16 mouse cellular contexts compared by ENCODE assay signal in genomic region chr2:73268281-73268680, GRCm38 (mm10). TPM values are rescaled to one million over a fixed set of nuclear protein-coding genes. Genes with fewer than 3 reads are reported as not detected.
DNase-seq lines count a peak whose midpoint lies in the region; ATAC-seq and TF ChIP-seq lines count a peak whose summit lies in the region.
"Had no signal": no experiment of that assay in that cellular context is flagged by ENCODE, and none has a peak within 500 bp of the region (broad histone marks: within the 10 kb centered on the region; RNA-seq: fewer than 3 reads in every experiment).

No protein-coding gene starts in this region.

- peaks cover 14% of the 10 kb centered on the region for H3K4me1 ChIP-seq in forebrain, embryonic 14.5 days (ENCODE audit: control insufficient read depth, insufficient read depth, low read length)
- peaks cover 13% of the 10 kb centered on the region; the same call in 1 of the 2 replicates for H3K4me1 ChIP-seq in midbrain, embryonic 14.5 days (ENCODE audit: control insufficient read depth, insufficient read depth, low read length)

- H3K9ac ChIP-seq in forebrain, embryonic 14.5 days (ENCODE audit: low read length) = no peak overlapping the region
- no peak overlapping the region for H3K9ac ChIP-seq in midbrain, embryonic 14.5 days (replicated peaks; ENCODE audit: low read length)

- H3K4me3 ChIP-seq in forebrain, embryonic 14.5 days (ENCODE audit: low read depth, low read length) = peak overlapping the region; percentile 13; the same call in 1 of the 2 replicates
- no peak overlapping the region for H3K4me3 ChIP-seq in midbrain, embryonic 14.5 days (replicated peaks; ENCODE audit: low read depth, low read length)
- H3K4me3 ChIP-seq in left cerebral cortex, adult 2 months = no peak overlapping the region

- H3K27ac ChIP-seq in forebrain, embryonic 14.5 days (ENCODE audit: low read depth, low read length) = peak overlapping the region; percentile 63; the same call in 1 of the 2 replicates
- H3K27ac ChIP-seq in midbrain, embryonic 14.5 days (replicated peaks; ENCODE audit: low read depth, low read length) = no peak overlapping the region
- no peak overlapping the region for H3K27ac ChIP-seq in left cerebral cortex, adult 2 months
- H3K27ac ChIP-seq: hindbrain, postnatal 0 days had no signal

- H3K4me2 ChIP-seq in forebrain, embryonic 14.5 days (ENCODE audit: low read length) = peak overlapping the region; percentile 29
- H3K4me2 ChIP-seq in midbrain, embryonic 14.5 days (ENCODE audit: low read length) = no peak overlapping the region

- H3K9me3 ChIP-seq in forebrain, embryonic 14.5 days (replicated peaks; ENCODE audit: control insufficient read depth, low read length) = no peaks in the 10 kb centered on the region
- no peaks in the 10 kb centered on the region for H3K9me3 ChIP-seq in midbrain, embryonic 14.5 days (ENCODE audit: control insufficient read depth, low read length)

- peaks cover 3% of the 10 kb centered on the region; the same call in 1 of the 2 replicates for H3K36me3 ChIP-seq in forebrain, embryonic 14.5 days (ENCODE audit: control insufficient read depth, insufficient read depth, low read length)
- H3K36me3 ChIP-seq in midbrain, embryonic 14.5 days (ENCODE audit: control insufficient read depth, insufficient read depth, low read length) = no peaks in the 10 kb centered on the region

- H3K27me3 ChIP-seq in forebrain, embryonic 14.5 days (replicated peaks; ENCODE audit: control insufficient read depth, insufficient read depth, low read length) = peaks cover 63% of the 10 kb centered on the region
- H3K27me3 ChIP-seq in midbrain, embryonic 14.5 days (ENCODE audit: control insufficient read depth, insufficient read depth, low read length) = peaks cover 91% of the 10 kb centered on the region

- ATAC-seq in forebrain, embryonic 14.5 days = no peak
- ATAC-seq in midbrain, embryonic 14.5 days (ENCODE audit: low FRiP score, low TSS enrichment) = no peak
- ATAC-seq: hindbrain, postnatal 0 days had no signal

- no peak for TF ChIP-seq CTCF in brain, embryonic 14.5 days (IDR thresholded peaks at IDR 0.05; ENCODE audit: borderline replicate concordance, extremely low read depth, insufficient read depth, insufficient read length)
- no peak for TF ChIP-seq CTCF in left cerebral cortex, adult 2 months (IDR thresholded peaks at IDR 0.05)

- WGBS in forebrain, embryonic 14.5 days = 2% methylated on average over 12 of the region's 12 CpGs
- WGBS in midbrain, embryonic 14.5 days = 2% methylated on average over 12 of the region's 12 CpGs

- TF ChIP-seq POLR2A in brain, embryonic 14.5 days (IDR thresholded peaks at IDR 0.05; ENCODE audit: borderline replicate concordance, extremely low read depth, insufficient read depth, insufficient read length, poor library complexity, severe bottlenecking) = no peak

- peak; percentile 70 for DNase-seq in brain, embryonic 14.5 days (ENCODE audit: low read depth)
- DNase-seq in embryo, embryonic 10.5 days (ENCODE audit: low spot score) = peak; percentile 59
- DNase-seq in forebrain, embryonic 14.5 days (ENCODE audit: low spot score) = peak; percentile 52
- DNase-seq in midbrain, embryonic 14.5 days = peak; percentile 51
- no peak for DNase-seq in gastrocnemius, postnatal 14 days
- no peak for DNase-seq in lung, postnatal 36 days
- no peak for DNase-seq in left cerebral cortex, adult 2 months (ENCODE audit: extremely low spot score in 1 of 2, low spot score in 2 of 2)
- DNase-seq: adrenal gland, postnatal 10 days; heart, adult 11 months had no signal

- intact Hi-C loops in gastrocnemius, postnatal 14 days (cut with DNase I; ENCODE audit: low total_unique reads) = no loop called here
- intact Hi-C loops in left cerebral cortex, adult 2 months (cut with DNase I) = no loop called here

RNA-seq across cellular contexts. Expression of gene Sp9, which starts 3.4 kb away (rescaled TPM):
- polyA plus RNA-seq in brain, embryonic 14.5 days (2012; rRNA removed) = 14.6 and 16.9 TPM in 2 replicates
- polyA plus RNA-seq in forebrain, embryonic 14.5 days (2014; fragmentation: Nextera tagmentation; extraction: Ambion mirVana) = 10.9 and 12.2 TPM in 2 replicates
- polyA plus RNA-seq in midbrain, embryonic 14.5 days (2014; fragmentation: Nextera tagmentation; extraction: Ambion mirVana) = 2.2 and 2.8 TPM in 2 replicates
- not detected for total RNA-seq in gastrocnemius, postnatal 14 days (2021)
- total RNA-seq in left cerebral cortex, adult 2 months (2021) = 1 to 10 TPM; 2.7 to 4.0 TPM
- total RNA-seq: adrenal gland, postnatal 10 days; monocyte, adult 5-6 weeks had no signal
- polyA plus RNA-seq: heart, embryonic 16.5 days; kidney, embryonic 16.5 days; liver, embryonic 16.5 days; spleen, adult 2 months; urinary bladder, adult 2 months had no signal

RNA-seq across cellular contexts. Expression of gene Scrn3, which starts 44.1 kb away (rescaled TPM):
- polyA plus RNA-seq in brain, embryonic 14.5 days (2012; rRNA removed) = 6.4 and 6.8 TPM in 2 replicates
- polyA plus RNA-seq in forebrain, embryonic 14.5 days (2014; fragmentation: Nextera tagmentation; extraction: Ambion mirVana) = 6.2 and 7.2 TPM in 2 replicates
- 4.2 and 7.9 TPM in 2 replicates for polyA plus RNA-seq in midbrain, embryonic 14.5 days (2014; fragmentation: Nextera tagmentation; extraction: Ambion mirVana)
- total RNA-seq in gastrocnemius, postnatal 14 days (2021) = 10 to 100 TPM; 26.8 to 28.6 TPM
- total RNA-seq in left cerebral cortex, adult 2 months (2021) = 10 to 100 TPM; 17.8 to 19.5 TPM

RNA-seq across cellular contexts. Expression of gene Cir1, which starts 44.2 kb away (rescaled TPM):
- polyA plus RNA-seq in brain, embryonic 14.5 days (2012; rRNA removed) = 20.5 and 21.3 TPM in 2 replicates
- 23.4 and 25.9 TPM in 2 replicates for polyA plus RNA-seq in forebrain, embryonic 14.5 days (2014; fragmentation: Nextera tagmentation; extraction: Ambion mirVana)
- 26.4 and 30.1 TPM in 2 replicates for polyA plus RNA-seq in midbrain, embryonic 14.5 days (2014; fragmentation: Nextera tagmentation; extraction: Ambion mirVana)
- 10 to 100 TPM; 12.4 to 13.8 TPM for total RNA-seq in gastrocnemius, postnatal 14 days (2021)
- total RNA-seq in left cerebral cortex, adult 2 months (2021) = 10 to 100 TPM; 26.3 to 27.1 TPM

RNA-seq across cellular contexts. Expression of gene Ola1, which starts 49.6 kb away (rescaled TPM):
- polyA plus RNA-seq in brain, embryonic 14.5 days (2012; rRNA removed) = 36.7 and 43.9 TPM in 2 replicates
- polyA plus RNA-seq in forebrain, embryonic 14.5 days (2014; fragmentation: Nextera tagmentation; extraction: Ambion mirVana) = 80.9 and 92.9 TPM in 2 replicates
- 85.3 and 91.9 TPM in 2 replicates for polyA plus RNA-seq in midbrain, embryonic 14.5 days (2014; fragmentation: Nextera tagmentation; extraction: Ambion mirVana)
- total RNA-seq in gastrocnemius, postnatal 14 days (2021) = 10 to 100 TPM; 97.2 to 98.5 TPM
- 100 to 1,000 TPM in 1 of 2 experiments, 10 to 100 TPM in 1; 96.9 to 102 TPM for total RNA-seq in left cerebral cortex, adult 2 months (2021)

Comparison
In these comparisons a context has a peak if more than half of its experiments do, and no peak if none do; other contexts are left out.
1. DNase-seq: peak in brain, embryonic 14.5 days (single experiment), embryo, embryonic 10.5 days (single experiment), forebrain, embryonic 14.5 days (single experiment) and midbrain, embryonic 14.5 days (single experiment); none in gastrocnemius, postnatal 14 days (single experiment), lung, postnatal 36 days (single experiment) and left cerebral cortex, adult 2 months (0 of 2).